ENCODE assay signal across 15 mouse cellular contexts in the genomic region with DNA sequence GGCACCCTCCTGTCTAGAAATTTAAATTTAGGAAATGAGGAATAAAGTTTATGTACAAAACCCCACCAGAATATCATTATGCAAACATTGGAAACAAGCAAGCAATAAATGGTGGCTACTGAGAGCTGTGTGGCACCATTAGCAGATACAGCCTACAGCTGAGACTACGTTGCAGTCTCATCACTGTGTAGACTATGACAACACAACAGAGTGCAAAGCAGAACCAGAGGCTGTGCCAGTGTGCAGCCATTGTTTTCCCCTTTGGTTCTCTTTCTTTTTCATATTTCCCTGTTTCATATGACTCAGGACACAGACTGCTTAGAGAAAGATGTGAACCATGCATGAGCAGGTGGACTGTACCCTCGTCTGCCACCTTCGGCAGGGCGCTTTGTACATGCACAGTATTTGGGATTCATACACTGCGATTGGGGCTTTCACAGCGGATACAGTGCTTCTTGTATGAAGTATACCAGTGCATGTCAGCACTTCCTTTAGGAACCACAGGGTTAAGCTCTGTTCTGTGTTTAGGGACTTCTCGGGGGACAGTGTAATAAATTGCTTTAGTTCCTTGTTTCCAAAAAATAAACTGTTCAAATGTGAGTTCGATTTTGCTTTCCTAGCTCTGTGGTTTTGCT.
"Had no signal": no experiment of that assay in that cellular context is flagged by ENCODE, and none has a peak within 500 bp of the region (broad histone marks: within the 10 kb centered on the region; RNA-seq: fewer than 3 reads in every experiment).

No protein-coding gene starts in this region.

- DNase-seq: kidney, adult 8-10 months; kidney, postnatal 25 days; layer of hippocampus, adult 9-11 months; lung, adult 2 months; lung, postnatal 36 days; right cerebral cortex, postnatal 14 days; thymus, adult 2 months; thymus, postnatal 25 days had no signal

- ATAC-seq: intestine, postnatal 0 days; lung, postnatal 0 days; midbrain, embryonic 13.5 days had no signal

- H3K4me3 ChIP-seq: limb, embryonic 10.5 days; liver, embryonic 15.5 days; midbrain, embryonic 13.5 days; myocyte; neural tube, embryonic 15.5 days had no signal

- H3K27ac ChIP-seq: limb, embryonic 10.5 days; liver, embryonic 15.5 days; midbrain, embryonic 13.5 days; neural tube, embryonic 15.5 days had no signal
